Mouse (Mus musculus) olfactory bulb, adult 2 months (tissue): ENCODE measurements around the gene Igf1r. TPM values are rescaled to one million over a fixed set of nuclear protein-coding genes. Genes with fewer than 3 reads are reported as not detected.

ENCODE experiments used
- H3K27ac ChIP-seq: fragments of 200-500 bp; 2 replicates; pipeline ENCODE4 v1.5.1; 2012; ENCODE audit warnings: low read depth, low read length; ENCODE audit not compliant: insufficient read depth
- H3K4me1 ChIP-seq: fragments of 200-500 bp; 2 replicates; pipeline ENCODE4 v1.6.1; 2012; ENCODE audit warnings: low read length; ENCODE audit not compliant: control insufficient read depth, insufficient read depth
- H3K4me3 ChIP-seq: fragments of 200-500 bp; 2 replicates; pipeline ENCODE4 v1.5.1; 2012; ENCODE audit warnings: mild to moderate bottlenecking, low read depth, low read length, moderate library complexity; ENCODE audit not compliant: insufficient read depth
- CTCF ChIP-seq: fragments of 200-500 bp; IDR thresholded peaks from 2 replicates; pipeline ENCODE4 v1.5.1; 2012; ENCODE audit warnings: low read depth, mild to moderate bottlenecking, low read length, moderate library complexity; ENCODE audit not compliant: insufficient read depth
- POLR2A ChIP-seq: fragments of 200-500 bp; IDR thresholded peaks from 2 replicates; pipeline ENCODE4 v1.6.1; 2012; ENCODE audit warnings: mild to moderate bottlenecking, low read depth, low read length, moderate library complexity; ENCODE audit not compliant: insufficient read depth
- WGBS: fragments of 180-500 bp; shearing (Covaris S2); methylation state at CpG from one replicate; pipeline ENCODE4 v1.1.7; 2018; 5-methylcytosine and 5-hydroxymethylcytosine counted together
- polyA plus RNA-seq: library from polyadenylated mRNA; stranded (reverse); fragments of >200 nt; gene quantifications from 2 replicates; pipeline ENCODE4 v1.2.4, GENCODE M21; 2012; ENCODE audit warnings: low replicate concordance; ENCODE audit not compliant: missing spikeins, insufficient read depth, insufficient read length

The Igf1r gene
- polyA plus RNA-seq, 1 experiment: 26.5 TPM

DNA sequence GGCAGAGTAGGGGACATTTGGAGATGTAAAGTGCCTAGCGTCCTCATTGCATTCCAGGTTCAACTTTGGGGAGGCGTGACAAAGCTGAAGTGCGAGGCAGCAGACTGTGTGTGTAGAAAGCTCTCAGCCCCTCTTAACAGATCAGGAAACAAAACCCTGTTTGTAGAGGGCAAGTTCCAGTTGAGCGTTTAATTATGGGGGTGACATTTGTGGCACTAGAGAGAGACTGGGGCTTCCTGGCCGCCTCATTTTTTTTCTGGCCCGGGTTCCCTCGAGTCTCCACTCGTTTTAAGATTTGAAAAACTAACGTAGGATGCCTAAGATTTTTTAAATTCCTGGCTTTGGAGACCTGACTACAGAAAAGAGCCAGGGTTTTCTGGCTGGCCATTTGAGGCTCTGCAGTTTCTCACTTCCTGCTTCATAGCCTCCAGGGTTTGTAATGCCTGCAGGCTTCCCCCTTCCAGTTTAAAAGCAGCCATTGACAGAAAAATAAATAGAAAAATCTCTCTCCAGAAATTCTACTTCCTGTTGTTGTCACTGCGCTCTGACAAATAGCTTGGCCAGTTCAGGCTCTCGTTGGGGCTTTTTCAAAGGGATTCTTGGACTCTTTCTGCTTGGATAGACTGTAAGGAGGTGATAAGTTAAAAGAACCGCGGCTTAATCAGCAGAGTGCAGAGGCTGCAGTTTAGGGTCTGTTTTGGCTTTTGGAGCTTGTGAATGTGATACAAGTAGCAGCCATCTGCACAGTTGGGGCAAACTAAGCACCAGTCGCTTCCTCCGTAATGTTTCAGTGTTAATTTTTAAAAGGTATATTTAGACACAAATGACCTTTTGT, 20.8 kb downstream of the Igf1r start:
- Histone ChIP-seq H3K4me3 (no peak overlapping the region), H3K27ac (no peak overlapping the region), H3K4me1 (peaks cover 27% of the 10 kb centered on the region)
- no peak for TF ChIP-seq CTCF
- TF ChIP-seq POLR2A: no peak
- 25% methylated on average over 15 of the region's 15 CpGs for WGBS

DNA sequence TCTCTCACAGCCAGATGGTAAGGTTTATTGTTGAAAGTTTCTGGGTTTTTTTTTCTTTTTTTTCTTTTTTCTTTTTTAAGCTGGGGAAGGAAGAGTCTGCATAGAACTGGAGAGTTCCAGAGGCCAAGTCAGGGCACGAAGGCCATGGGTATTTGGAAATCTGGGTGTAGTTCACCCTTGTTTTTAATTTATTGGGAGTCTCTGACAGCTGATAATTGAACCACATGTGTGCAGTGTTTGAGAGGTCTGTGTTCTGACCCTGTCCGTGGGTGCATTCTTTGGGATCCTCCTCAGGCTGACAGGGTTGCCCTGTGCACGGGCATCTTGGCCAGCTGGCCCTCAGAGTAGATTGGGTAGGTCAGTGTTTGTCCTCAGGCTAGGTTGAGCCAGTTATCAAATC, 29.3 kb downstream of the Igf1r start:
- Histone ChIP-seq H3K27ac (no peak overlapping the region), H3K4me1 (peaks cover 12% of the 10 kb centered on the region), H3K4me3 (no peak overlapping the region)
- TF ChIP-seq CTCF: no peak
- TF ChIP-seq POLR2A: no peak
- WGBS: 70% methylated on average over 3 of the region's 3 CpGs

DNA sequence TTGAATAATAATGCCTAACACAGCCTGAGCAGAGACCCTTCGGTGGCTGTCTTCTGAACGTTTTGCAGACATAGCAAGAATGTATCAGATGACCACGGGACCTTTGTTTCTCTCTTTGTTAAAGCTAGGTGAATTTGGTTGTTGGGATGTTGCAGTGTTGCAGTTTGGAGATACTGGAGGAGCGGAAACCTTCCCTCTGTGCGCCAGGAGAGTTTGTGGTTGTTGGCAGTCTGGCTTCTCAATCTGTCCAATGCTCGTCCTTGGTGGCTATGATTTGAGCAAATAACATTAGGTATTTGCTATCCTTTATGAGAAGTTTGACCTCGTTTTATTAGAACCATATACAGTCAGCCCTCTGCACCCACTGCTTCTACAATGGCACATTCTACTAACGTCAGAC, 30.2 kb downstream of the Igf1r start:
- TF ChIP-seq CTCF (no peak), POLR2A (no peak)
- no peak overlapping the region for H3K27ac ChIP-seq
- 75% methylated on average over 8 of the region's 8 CpGs for WGBS
- H3K4me1 ChIP-seq: peaks cover 12% of the 10 kb centered on the region
- H3K4me3 ChIP-seq: no peak overlapping the region

DNA sequence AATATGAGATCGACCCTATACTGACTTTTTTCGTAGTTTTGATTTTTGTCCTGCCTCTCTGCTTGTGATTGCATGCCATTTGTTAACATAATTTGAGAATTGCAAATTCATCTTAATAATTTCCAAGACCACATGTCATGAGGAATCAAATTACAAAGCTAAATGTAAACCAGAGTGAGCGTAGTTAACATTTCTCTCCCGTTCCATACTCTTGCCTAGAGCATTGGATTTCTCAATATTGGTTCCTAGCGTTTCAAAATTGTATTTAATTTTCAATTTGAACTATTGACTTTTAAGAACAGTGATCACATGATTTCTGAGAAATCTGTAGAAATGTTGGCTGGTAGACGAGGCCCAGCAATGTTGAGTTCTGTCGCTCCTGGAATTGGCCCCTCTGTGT, 30.8 kb downstream of the Igf1r start:
- TF ChIP-seq CTCF: no peak
- TF ChIP-seq POLR2A: no peak
- no peak overlapping the region for H3K4me3 ChIP-seq
- H3K4me1 ChIP-seq: peaks cover 16% of the 10 kb centered on the region
- H3K27ac ChIP-seq: no peak overlapping the region
- 96% methylated on average over 7 of the region's 7 CpGs for WGBS

DNA sequence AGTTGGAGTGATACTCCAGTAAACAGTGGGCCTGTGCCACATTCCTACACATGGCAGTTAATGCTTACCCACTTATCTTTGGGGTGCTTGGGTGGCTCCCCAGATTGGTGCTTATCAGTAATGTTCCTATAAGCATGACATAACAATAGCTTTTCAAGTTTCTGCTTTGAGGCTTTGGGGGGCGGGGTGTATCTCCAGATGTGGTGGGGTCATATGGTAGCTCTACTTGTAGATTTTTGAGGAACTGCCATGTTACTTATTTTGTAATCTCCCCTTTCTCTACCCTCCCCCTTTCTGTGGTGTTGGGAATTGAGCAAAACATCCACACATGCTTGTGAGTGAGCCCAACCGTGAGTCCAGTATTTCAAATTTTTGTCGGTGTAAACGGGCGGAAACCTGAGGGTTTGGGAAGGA, 32.4 kb downstream of the Igf1r start:
- Histone ChIP-seq H3K27ac (no peak overlapping the region), H3K4me1 (peaks cover 23% of the 10 kb centered on the region), H3K4me3 (no peak overlapping the region)
- no peak for TF ChIP-seq CTCF
- TF ChIP-seq POLR2A: no peak
- WGBS: 75% methylated on average over 5 of the region's 5 CpGs

DNA sequence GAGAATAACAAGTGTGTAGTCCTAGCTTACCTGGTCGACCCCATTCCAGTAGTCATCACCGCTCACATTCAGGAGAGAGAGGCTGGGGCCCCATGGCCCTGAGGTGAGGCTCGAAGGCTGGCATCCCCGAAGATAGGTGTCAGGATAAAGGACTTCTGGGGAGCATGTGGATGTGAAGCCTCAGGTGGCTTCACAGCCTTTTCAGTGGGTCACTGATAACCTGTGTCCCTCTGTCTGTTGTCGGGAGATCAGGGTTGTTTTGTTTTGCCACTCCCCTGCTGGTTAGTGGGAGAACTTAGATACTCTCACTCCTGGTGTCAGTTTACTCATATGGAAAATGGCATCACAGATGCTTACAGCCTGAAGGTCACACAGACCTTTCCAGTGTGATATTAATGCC, 32.9 kb downstream of the Igf1r start:
- peaks cover 23% of the 10 kb centered on the region for H3K4me1 ChIP-seq
- 89% methylated on average over 5 of the region's 5 CpGs for WGBS
- TF ChIP-seq POLR2A (no peak), CTCF (no peak)
- H3K4me3 ChIP-seq: no peak overlapping the region
- no peak overlapping the region for H3K27ac ChIP-seq

DNA sequence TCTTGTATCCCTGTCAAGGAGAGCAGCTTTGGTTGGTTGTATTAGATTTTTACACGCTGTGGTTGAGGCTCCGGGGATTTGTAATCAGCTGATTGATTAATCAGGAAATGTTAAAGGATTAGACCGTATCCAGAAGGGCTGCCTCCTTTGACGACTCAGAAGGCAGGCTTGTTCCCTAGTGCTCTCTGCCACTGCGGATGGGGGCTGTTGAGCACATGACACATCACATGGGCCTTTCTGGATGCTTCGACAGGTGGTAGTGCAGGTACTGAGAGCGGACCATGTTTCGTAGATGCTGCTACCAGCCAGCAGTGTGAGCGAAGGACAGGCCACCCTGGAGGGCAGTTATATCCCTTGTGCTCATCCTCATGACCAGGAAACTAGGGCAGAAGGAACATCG, 33.6 kb downstream of the Igf1r start:
- TF ChIP-seq CTCF: no peak
- Histone ChIP-seq H3K27ac (no peak overlapping the region), H3K4me1 (peaks cover 23% of the 10 kb centered on the region), H3K4me3 (no peak overlapping the region)
- 81% methylated on average over 10 of the region's 10 CpGs for WGBS

DNA sequence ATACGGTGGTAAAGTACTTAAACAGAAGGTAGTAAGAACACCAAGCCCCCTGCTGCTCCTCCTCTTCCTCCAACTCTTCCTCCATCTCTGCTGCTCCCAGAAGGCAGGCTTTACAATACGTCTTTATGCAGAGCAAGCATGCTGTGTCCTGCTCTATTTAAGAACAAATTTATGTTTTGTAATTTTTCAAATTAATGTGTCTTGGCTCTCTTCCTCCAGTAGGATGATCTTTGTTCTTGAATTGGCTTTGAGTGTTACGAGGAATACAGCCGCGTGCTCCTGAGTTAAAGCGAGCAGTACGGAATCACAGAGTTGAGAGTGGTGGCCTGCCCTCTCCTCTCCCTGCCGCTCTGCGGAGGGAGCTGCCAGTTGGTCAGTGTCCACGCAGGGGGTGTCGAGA, 34.2 kb downstream of the Igf1r start:
- WGBS: 73% methylated on average over 11 of the region's 11 CpGs
- H3K27ac ChIP-seq: no peak overlapping the region
- H3K4me1 ChIP-seq: peaks cover 21% of the 10 kb centered on the region
- no peak overlapping the region for H3K4me3 ChIP-seq
- TF ChIP-seq POLR2A: no peak
- TF ChIP-seq CTCF: no peak

DNA sequence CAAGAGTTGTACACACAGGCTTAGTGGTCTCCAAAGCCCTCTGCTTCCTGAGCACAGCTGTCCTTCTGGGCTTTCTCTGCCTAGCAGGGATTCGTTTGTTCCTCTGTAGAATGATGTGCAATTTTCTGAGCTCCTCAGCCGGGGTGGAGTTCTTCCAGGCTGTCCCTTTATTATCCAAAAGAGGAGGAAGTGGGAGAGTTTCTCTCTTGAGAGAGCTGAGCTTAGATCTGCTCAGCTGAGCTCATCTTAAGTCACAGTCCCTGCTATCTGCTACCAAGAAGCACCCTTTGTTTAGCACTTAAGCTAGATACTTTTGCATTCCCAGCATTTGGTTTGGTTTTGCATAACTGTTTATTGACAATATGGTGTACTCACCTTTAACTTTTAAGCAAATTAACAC, 36.7 kb downstream of the Igf1r start:
- 24% methylated on average over 2 of the region's 2 CpGs for WGBS
- Histone ChIP-seq H3K4me1 (peaks cover 19% of the 10 kb centered on the region), H3K27ac (no peak overlapping the region), H3K4me3 (no peak overlapping the region)
- TF ChIP-seq POLR2A: no peak
- no peak for TF ChIP-seq CTCF
